Mouse (Mus musculus) gastrocnemius, postnatal 36 days (tissue): ENCODE data around the gene Flot2. TPM values are rescaled to one million over a fixed set of nuclear protein-coding genes. Genes with fewer than 3 reads are reported as not detected.
"Not testable (repeated sequence)": the region's sequence is repeated elsewhere in the genome, so short reads cannot be mapped to it uniquely, and the experiment has no call there.

Source experiments
- DNase-seq, 2 experiments: peaks; one replicate each; pipeline ENCODE4 v3.0.0; 2022
- intact Hi-C: fragments of 180-260 bp; cut with DNase I; formaldehyde crosslinking; loops from one replicate; pipeline ENCODE4 v1.15.1; 2025
- long read RNA-seq, 2 experiments: library from polyadenylated mRNA; stranded (forward); transcript quantifications; one replicate each; pipeline ENCODE4 v2.0.0; 2021
- total RNA-seq, 2 experiments: library from RNA; stranded (reverse); gene quantifications; 2 replicates each; pipeline ENCODE4 v1.2.3; 2021

Gene Flot2
- 10 to 100 TPM; 51.7 to 55.6 TPM for total RNA-seq
- long read RNA-seq, experiment 1, transcript Flot2-201 (11 exons, 2,621 nt): major isoform, 46 of 83 reads
- long read RNA-seq, experiment 1, partial matches to known transcripts: 24 of 83 reads
- long read RNA-seq, experiment 1, other reads (novel, unspliced or antisense): 8 of 83 reads
- long read RNA-seq, experiment 2, transcript Flot2-201 (11 exons, 2,621 nt): major isoform, 69 of 133 reads
- long read RNA-seq, experiment 2, transcript Flot2-202 (11 exons, 2,568 nt): minor isoform, 7 of 133 reads
- long read RNA-seq, experiment 2, partial matches to known transcripts: 48 of 133 reads
- long read RNA-seq, experiment 2, other reads (novel, unspliced or antisense): 8 of 133 reads

GRCm38 (mm10) chr11:78037831-78038752 lies at the start of gene Flot2:
Flot2 (plus strand) TSS chr11:78037931.
- intact Hi-C loops: loop anchor here (5.0 kb wide), 1 partner anchor 51 kb away; no protein-coding TSS in a partner anchor
- peak; percentile 38 to 50 for DNase-seq

- intact Hi-C loops: loop anchor here (5.0 kb wide), 1 partner anchor 48 kb away; the partner anchor contains the start of gene Flot2
- DNase-seq: no peak
These were observed 48.5 kb upstream of the Flot2 start for GRCm38 (mm10) chr11:77989071-77989690.

- no peak for DNase-seq
- intact Hi-C loops: no loop called here
These were observed 42.2 kb upstream of the Flot2 start for GRCm38 (mm10) chr11:77995556-77995955.

- no peak for DNase-seq
- intact Hi-C loops: no loop called here
These were observed 31.3 kb upstream of the Flot2 start for GRCm38 (mm10) chr11:78006446-78006845.

- DNase-seq: peak; percentile 38 to 70
- intact Hi-C loops: no loop called here
These were observed 18.1 kb upstream of the Flot2 start for GRCm38 (mm10) chr11:78019676-78020075.

GRCm38 (mm10) chr11:78023607-78024006 lies 14.1 kb upstream of the Flot2 start:
- no peak for DNase-seq

GRCm38 (mm10) chr11:78029240-78029639 lies 8.5 kb upstream of the Flot2 start:
- intact Hi-C loops: no loop called here
- DNase-seq: no peak

More at GRCm38 (mm10) chr11:78023607-78024006, 14.1 kb upstream of the Flot2 start:
- intact Hi-C loops: no loop called here

GRCm38 (mm10) chr11:78030600-78030999 lies 7.1 kb upstream of the Flot2 start:
- intact Hi-C loops: no loop called here

GRCm38 (mm10) chr11:78031389-78031788 lies 6.3 kb upstream of the Flot2 start:
- DNase-seq: no peak
- intact Hi-C loops: no loop called here

More at GRCm38 (mm10) chr11:78030600-78030999, 7.1 kb upstream of the Flot2 start:
- no peak for DNase-seq

GRCm38 (mm10) chr11:78031947-78032808 lies 5.6 kb upstream of the Flot2 start, which contains the start of gene Dhrs13:
Dhrs13 (plus strand) TSS chr11:78032280.
- intact Hi-C loops: no loop called here
- peak; percentile 85 for DNase-seq

- DNase-seq: no peak
- intact Hi-C loops: no loop called here
These were observed 4.9 kb upstream of the Flot2 start for GRCm38 (mm10) chr11:78032809-78033195.

GRCm38 (mm10) chr11:78033931-78034617 lies 3.7 kb upstream of the Flot2 start:
- intact Hi-C loops: no loop called here

GRCm38 (mm10) chr11:78036791-78037190 lies 940 bp upstream of the Flot2 start:
- intact Hi-C loops: loop anchor here (5.0 kb wide), 1 partner anchor 49 kb away; no protein-coding TSS in a partner anchor
- DNase-seq: no peak

More at GRCm38 (mm10) chr11:78033931-78034617, 3.7 kb upstream of the Flot2 start:
- DNase-seq: no peak

GRCm38 (mm10) chr11:78040878-78041277 lies 3.1 kb downstream of the Flot2 start:
- no peak for DNase-seq
- intact Hi-C loops: no loop called here

GRCm38 (mm10) chr11:78042290-78042870 lies 4.6 kb downstream of the Flot2 start:
- DNase-seq, intact Hi-C loops: not testable (repeated sequence)

- intact Hi-C loops: no loop called here
- DNase-seq: peak; percentile 82 to 86
These were observed 7.1 kb downstream of the Flot2 start for GRCm38 (mm10) chr11:78044758-78045251.

GRCm38 (mm10) chr11:78048637-78049036 lies 10.9 kb downstream of the Flot2 start:
- intact Hi-C loops, DNase-seq: not testable (repeated sequence)

GRCm38 (mm10) chr11:78053078-78053477 lies 15.3 kb downstream of the Flot2 start:
- intact Hi-C loops: no loop called here

More at GRCm38 (mm10) chr11:78053078-78053477, 15.3 kb downstream of the Flot2 start:
- no peak for DNase-seq
